Mouse (Mus musculus) lung, embryonic 15.5 days (tissue): Measurements from ENCODE around the gene Adam8. TPM values are rescaled to one million over a fixed set of nuclear protein-coding genes. Genes with fewer than 3 reads are reported as not detected.

ENCODE experiments used
- ATAC-seq: fragments of 200-750 bp; cut with Nextera tagmentation; 2 replicates; pipeline ENCODE4 v1.8.0; 2017; ENCODE audit warnings: moderate number of reproducible peaks, borderline replicate concordance; ENCODE audit not compliant: low FRiP score, low TSS enrichment; ENCODE audit errors: extremely low read depth
- H3K27ac ChIP-seq: fragments of 300-500 bp; sonication (generic); 2 replicates; pipeline ENCODE4 v1.5.1; 2015; ENCODE audit warnings: moderate library complexity, mild to moderate bottlenecking, inconsistent platforms
- H3K27me3 ChIP-seq: fragments of 300-500 bp; sonication (generic); 2 replicates; pipeline ENCODE4 v1.6.1; 2015; ENCODE audit warnings: inconsistent platforms
- H3K36me3 ChIP-seq: fragments of 300-500 bp; sonication (generic); 2 replicates; pipeline ENCODE4 v1.6.1; 2015; ENCODE audit warnings: inconsistent platforms
- H3K4me1 ChIP-seq: fragments of 300-500 bp; sonication (generic); 2 replicates; pipeline ENCODE4 v1.6.1; 2015; ENCODE audit warnings: inconsistent platforms
- H3K4me2 ChIP-seq: fragments of 300-500 bp; sonication (generic); 2 replicates; pipeline ENCODE4 v1.6.1; 2015; ENCODE audit warnings: inconsistent platforms, mild to moderate bottlenecking, moderate library complexity
- H3K4me3 ChIP-seq: fragments of 300-500 bp; sonication (generic); 2 replicates; pipeline ENCODE4 v1.5.1; 2015; ENCODE audit warnings: mild to moderate bottlenecking, inconsistent platforms
- H3K9ac ChIP-seq: fragments of 300-500 bp; sonication (generic); 2 replicates; pipeline ENCODE4 v1.6.1; 2015; ENCODE audit warnings: inconsistent platforms
- H3K9me3 ChIP-seq: fragments of 300-500 bp; sonication (generic); 2 replicates; pipeline ENCODE4 v1.6.1; 2016; ENCODE audit warnings: inconsistent platforms
- WGBS: fragments of 180-500 bp; shearing (Covaris S2); methylation state at CpG from one replicate; pipeline ENCODE4 v1.1.7; 2015; 5-methylcytosine and 5-hydroxymethylcytosine counted together
- polyA plus RNA-seq: library from polyadenylated mRNA; unstranded; fragments of >200 nt; fragmentation: Nextera tagmentation; extraction: Ambion mirVana; gene quantifications from 2 replicates; pipeline ENCODE4 v1.2.1, GENCODE M21; 2015

Adam8 gene
- polyA plus RNA-seq, 1 experiment from 2014 or later, result 1.8 TPM

DNA sequence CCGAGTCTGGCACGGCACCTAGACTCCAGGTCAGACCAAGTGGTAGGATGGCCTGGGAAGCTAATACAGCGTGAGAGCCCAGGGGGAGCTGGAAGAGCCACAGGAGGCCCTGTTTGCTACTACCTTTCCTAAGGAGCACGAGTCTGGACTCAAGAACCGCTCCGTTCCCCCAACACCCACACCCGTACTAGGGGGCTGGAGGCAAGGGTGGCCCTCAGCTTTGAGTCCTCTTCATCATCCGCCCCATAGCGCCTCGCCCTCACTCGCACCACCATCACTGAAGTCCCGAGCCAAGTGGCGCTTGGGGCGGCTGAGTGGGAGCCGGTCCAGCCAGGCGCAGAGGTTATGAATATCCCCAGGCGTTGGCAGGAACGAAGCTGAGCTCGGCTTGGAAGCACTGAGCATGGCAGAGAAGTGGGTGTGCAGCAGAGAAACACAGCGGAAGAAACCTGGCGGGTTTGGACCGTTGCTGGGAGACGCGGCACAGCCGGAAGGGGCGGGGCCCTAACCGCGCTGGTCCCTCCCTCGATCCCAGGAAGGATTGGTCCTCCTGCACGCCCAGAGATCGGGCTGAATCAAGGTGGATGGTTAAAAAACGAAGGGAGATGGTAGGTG lies 14.0 kb downstream of the Adam8 start, which contains the start of gene 6430531B16Rik:
Gene 6430531B16Rik (minus strand): TSS at position 478 of the 615 bp plus-strand sequence.
- Histone ChIP-seq H3K9ac (peak within 1 kb of the TSS; percentile 37; the same call in 1 of the 2 replicates), H3K4me3 (peak within 1 kb of the TSS; percentile 51), H3K9me3 (no peaks in the 10 kb centered on the region), H3K27ac (no peak within 1 kb of the TSS), H3K4me1 (peaks cover 12% of the 10 kb centered on the region; the same call in 1 of the 2 replicates), H3K4me2 (peak within 1 kb of the TSS; percentile 81), H3K27me3 (no peaks in the 10 kb centered on the region), H3K36me3 (no peaks in the 10 kb centered on the region)
- WGBS, result 3% methylated on average over 32 of the region's 32 CpGs
- ATAC-seq, result peak; percentile 87

DNA sequence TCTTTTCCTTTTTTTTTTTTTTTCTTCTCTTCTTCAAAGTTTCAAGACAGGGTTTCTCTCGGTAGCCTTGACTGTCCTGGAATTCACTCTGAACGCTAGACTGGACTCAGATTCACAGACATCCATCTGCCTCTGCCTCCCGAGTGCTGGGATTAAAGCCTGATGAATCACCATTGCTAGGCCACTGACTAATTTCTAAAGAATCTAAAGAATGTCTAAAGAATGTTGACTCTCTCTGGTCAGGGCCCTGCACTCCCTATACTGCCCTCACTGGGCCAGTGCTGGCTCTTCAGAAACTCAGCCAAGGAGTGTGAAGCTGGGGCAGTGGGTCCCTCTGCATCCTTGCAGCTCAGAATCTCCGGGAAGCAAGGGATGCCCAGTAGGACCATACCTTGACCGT lies 16.9 kb downstream of the Adam8 start:
- ATAC-seq, result no peak

DNA sequence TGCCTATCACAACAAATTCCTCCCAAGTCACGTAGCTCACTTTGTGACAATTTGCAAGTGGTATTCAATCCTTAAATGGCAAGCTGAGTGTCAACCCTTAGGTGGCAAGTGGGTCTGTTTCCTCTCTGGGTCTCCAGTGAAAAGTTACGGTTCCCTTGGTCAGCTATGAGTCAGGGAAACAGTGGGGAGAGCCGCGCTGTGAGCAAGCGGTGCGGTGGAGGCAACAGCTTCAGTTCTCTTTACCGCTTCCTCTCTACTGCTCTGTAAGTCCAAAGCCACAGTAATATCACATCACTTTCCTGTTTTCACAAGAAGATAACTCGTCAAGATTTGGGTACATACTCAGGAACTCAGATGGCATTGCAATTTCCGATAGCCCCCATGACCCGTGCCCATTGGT lies 18.1 kb downstream of the Adam8 start:
- H3K27ac ChIP-seq, result no peak overlapping the region
- no peaks in the 10 kb centered on the region for H3K27me3 ChIP-seq
- ATAC-seq, result no peak
- peaks cover 10% of the 10 kb centered on the region; the same call in 1 of the 2 replicates for H3K4me1 ChIP-seq
- H3K9ac ChIP-seq, result no peak overlapping the region
- no peak overlapping the region for H3K4me2 ChIP-seq
- WGBS, result 88% methylated on average over 10 of the region's 10 CpGs
- no peaks in the 10 kb centered on the region for H3K36me3 ChIP-seq
- no peaks in the 10 kb centered on the region for H3K9me3 ChIP-seq
- no peak overlapping the region for H3K4me3 ChIP-seq

More for the DNA sequence above, 16.9 kb downstream of the Adam8 start:
- Histone ChIP-seq H3K4me1 (peaks cover 12% of the 10 kb centered on the region; the same call in 1 of the 2 replicates), H3K36me3 (no peaks in the 10 kb centered on the region), H3K4me3 (no peak overlapping the region), H3K9ac (no peak overlapping the region), H3K27me3 (no peaks in the 10 kb centered on the region), H3K4me2 (no peak overlapping the region), H3K9me3 (no peaks in the 10 kb centered on the region), H3K27ac (no peak overlapping the region)
- WGBS, result 43% methylated on average over 5 of the region's 5 CpGs

DNA sequence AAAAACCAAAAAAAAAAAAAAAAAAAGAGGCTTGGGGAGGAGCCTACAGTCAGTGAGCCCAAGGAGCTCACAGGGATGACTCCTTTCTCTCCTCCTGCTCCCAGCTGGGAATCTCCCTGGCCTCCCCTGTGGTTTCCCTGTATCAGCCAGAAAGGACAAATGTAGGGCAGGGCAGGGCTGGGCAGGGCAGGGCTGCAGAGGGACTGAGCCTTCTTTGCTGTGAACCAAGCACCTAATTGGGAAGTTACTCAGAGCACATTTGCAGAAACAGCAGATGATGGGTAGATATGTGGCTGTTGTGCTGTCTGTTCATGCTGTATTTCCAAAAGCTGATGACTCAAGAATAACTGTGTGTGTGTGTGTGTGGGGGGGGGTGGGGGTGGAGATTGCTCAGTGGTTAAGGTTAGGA lies 19.4 kb downstream of the Adam8 start:
- Histone ChIP-seq H3K9ac (no peak overlapping the region), H3K4me1 (no peaks in the 10 kb centered on the region), H3K4me3 (no peak overlapping the region), H3K27ac (no peak overlapping the region), H3K27me3 (no peaks in the 10 kb centered on the region), H3K4me2 (no peak overlapping the region), H3K9me3 (no peaks in the 10 kb centered on the region), H3K36me3 (no peaks in the 10 kb centered on the region)
- ATAC-seq, result no peak

DNA sequence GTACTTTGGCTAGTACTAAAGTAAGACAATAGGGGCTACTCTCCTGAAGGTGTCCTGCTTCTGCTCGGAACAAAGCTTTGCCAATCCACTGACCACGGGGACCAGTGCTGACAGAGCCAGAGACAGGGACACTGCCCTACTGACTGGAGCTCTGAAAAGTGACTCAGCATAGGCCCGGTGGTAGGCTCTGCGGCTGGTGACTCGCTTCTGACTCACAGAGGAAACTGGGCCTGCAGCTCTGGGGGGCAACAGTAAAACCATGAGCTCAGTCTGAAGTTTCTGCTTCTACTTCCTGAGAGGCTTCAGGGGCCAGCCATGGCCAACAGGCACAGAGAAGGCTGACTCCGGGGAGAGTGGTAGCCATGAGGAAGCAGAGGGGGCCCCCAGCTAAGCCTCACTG lies 20.9 kb downstream of the Adam8 start:
- H3K27ac ChIP-seq, result no peak overlapping the region
- no peak overlapping the region for H3K4me2 ChIP-seq
- no peak for ATAC-seq
- H3K4me1 ChIP-seq, result no peaks in the 10 kb centered on the region
- H3K27me3 ChIP-seq, result no peaks in the 10 kb centered on the region
- 58% methylated on average over 6 of the region's 6 CpGs for WGBS
- no peak overlapping the region for H3K9ac ChIP-seq
- H3K9me3 ChIP-seq, result no peaks in the 10 kb centered on the region
- no peaks in the 10 kb centered on the region for H3K36me3 ChIP-seq
- no peak overlapping the region for H3K4me3 ChIP-seq

DNA sequence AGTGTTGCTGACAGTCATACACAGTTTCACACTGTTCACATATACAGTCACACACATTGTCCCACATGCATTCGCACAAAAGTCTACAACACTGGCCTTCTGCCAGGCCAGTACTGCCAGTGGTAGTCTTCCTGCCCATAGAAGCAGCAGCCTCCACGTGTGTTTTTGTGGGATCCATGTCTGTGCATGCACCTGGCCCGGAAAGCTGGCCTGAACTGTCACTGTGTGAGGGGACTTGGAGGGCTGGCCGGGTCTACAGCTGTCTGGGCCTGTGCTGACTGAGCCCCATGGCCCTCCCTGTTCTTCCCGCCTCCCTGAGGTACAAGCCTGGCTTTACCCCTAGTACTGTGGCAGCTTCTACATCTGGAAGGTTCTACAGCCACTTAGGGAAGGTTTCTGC lies 21.4 kb downstream of the Adam8 start:
- Histone ChIP-seq H3K4me3 (no peak overlapping the region), H3K27ac (no peak overlapping the region), H3K9me3 (no peaks in the 10 kb centered on the region), H3K9ac (no peak overlapping the region), H3K27me3 (no peaks in the 10 kb centered on the region), H3K4me2 (no peak overlapping the region), H3K4me1 (no peaks in the 10 kb centered on the region), H3K36me3 (no peaks in the 10 kb centered on the region)
- no peak for ATAC-seq
- WGBS, result 65% methylated on average over 5 of the region's 5 CpGs

DNA sequence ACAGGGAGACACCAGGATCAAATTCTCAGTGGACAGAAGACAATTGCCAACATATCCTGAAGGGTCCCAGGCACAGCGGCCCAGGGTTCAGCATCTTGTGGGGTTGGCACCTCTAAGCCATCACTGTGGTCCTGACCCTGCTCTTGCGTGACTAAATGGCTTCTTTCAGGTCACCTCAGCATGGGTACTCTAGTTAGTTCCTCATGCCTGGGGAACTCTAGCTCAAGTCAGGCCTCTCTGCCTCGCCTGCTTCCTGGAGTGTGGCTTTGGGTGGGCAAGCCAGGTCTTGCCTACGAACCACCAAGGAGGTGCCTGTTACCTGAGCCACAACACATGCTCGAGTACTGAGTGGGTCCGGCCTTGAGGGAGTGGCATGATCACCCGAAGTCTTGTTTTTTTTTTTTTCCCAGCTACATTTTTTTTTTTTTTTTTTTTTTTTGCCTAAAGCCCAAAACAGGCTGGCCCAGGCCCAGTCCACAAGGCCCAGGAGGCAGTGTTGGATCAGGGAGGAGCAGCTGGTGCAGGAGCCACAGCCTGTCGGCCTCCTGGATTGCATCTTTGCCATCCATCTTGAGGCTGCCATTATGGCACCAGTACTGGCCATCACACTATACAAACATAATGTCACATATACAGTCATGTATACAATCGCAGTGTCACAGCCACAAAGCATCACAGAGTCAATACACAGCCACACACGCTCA lies 22.0 kb downstream of the Adam8 start:
- no peak overlapping the region for H3K27ac ChIP-seq
- 76% methylated on average over 10 of the region's 10 CpGs for WGBS
- H3K27me3 ChIP-seq, result no peaks in the 10 kb centered on the region
- no peaks in the 10 kb centered on the region for H3K4me1 ChIP-seq
- H3K9ac ChIP-seq, result no peak overlapping the region
- H3K4me3 ChIP-seq, result no peak overlapping the region
- no peak for ATAC-seq
- H3K36me3 ChIP-seq, result no peaks in the 10 kb centered on the region
- H3K4me2 ChIP-seq, result no peak overlapping the region
- H3K9me3 ChIP-seq, result no peaks in the 10 kb centered on the region

DNA sequence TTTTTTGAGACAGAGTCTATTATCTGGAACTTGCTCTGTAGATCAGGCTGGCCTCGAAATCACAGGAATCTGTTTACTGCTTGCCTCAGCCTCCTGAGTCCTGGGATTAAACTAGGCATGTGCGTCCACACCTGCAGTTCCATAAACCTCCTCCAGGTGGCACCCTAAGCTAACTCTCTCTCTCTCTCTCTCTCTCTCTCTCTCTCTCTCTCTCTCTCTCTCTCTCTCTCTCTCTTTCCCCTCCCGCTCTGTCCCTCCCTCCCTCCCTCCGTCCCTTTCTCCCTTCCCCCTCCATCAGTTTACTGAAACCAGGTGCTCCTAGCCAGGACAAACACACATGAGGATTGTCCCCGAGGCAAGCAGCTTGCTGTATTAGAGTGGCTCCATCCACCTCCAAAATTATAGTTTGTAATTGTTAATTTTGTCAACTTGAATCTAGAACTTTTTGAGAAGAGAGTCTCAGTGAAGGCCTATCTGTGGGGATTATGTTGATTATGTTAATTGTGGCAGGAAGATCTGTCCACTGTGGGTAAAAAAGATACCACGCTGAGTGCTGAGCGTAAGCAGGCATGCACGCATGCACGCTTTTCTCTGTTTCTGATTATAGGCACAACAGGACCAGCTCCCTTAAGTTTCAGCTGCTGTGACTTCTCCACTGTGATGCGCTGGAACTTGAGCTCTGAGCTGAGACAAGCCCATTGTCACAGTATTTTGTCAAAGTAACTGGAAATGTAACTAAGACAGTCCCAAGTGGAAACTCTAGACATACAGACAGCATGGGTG lies 22.8 kb downstream of the Adam8 start:
- Histone ChIP-seq H3K9me3 (no peaks in the 10 kb centered on the region), H3K36me3 (no peaks in the 10 kb centered on the region), H3K27me3 (no peaks in the 10 kb centered on the region), H3K4me1 (no peaks in the 10 kb centered on the region), H3K4me2 (no peak overlapping the region), H3K4me3 (no peak overlapping the region), H3K27ac (no peak overlapping the region), H3K9ac (no peak overlapping the region)
- WGBS, result 43% methylated on average over 10 of the region's 10 CpGs
- ATAC-seq, result no peak

DNA sequence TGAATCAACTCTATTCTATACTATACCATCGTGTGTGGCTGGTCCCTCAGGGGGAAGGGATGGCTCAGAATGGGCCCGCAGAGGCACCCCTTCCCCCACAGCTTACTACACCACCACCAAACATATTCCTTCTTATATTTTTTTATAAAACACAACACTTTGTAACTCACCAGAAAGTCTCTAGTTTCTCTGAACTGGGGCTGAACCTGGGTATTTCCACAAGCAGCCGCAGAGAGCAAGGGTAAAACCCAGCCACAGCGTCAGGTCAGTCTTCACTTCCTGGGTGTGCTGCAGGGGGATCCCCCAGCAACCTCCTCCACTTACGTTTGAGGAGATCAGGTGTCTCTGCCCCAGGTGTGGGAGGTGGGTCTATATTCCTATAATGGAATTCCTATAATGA lies 23.9 kb downstream of the Adam8 start:
- Histone ChIP-seq H3K36me3 (no peaks in the 10 kb centered on the region), H3K4me2 (no peak overlapping the region), H3K9me3 (no peaks in the 10 kb centered on the region), H3K27ac (no peak overlapping the region), H3K27me3 (no peaks in the 10 kb centered on the region), H3K9ac (no peak overlapping the region), H3K4me1 (no peaks in the 10 kb centered on the region), H3K4me3 (no peak overlapping the region)
- WGBS, result 53% methylated on average over 5 of the region's 5 CpGs
- no peak for ATAC-seq

DNA sequence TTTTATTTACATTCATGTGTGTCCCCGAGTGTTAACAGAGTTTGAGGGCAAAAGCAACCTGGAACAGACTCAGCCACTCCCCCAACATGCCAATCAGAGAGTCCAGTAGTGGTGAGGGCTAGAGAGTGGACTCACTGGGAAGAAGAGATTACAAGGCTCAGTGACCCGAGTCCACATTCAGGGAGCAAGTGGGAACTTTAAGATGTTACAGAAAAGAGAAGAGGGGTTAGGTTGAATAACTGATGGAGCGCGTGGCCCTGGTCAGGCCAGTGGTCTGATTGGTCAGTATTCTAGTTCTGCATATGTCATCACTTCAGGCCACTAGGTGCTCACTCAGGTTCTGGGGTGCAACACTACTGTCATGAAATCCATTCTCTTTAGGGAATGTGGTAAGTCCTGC lies 25.2 kb downstream of the Adam8 start:
- Histone ChIP-seq H3K36me3 (no peaks in the 10 kb centered on the region), H3K27ac (no peak overlapping the region), H3K9me3 (no peaks in the 10 kb centered on the region), H3K4me3 (no peak overlapping the region), H3K4me2 (no peak overlapping the region), H3K27me3 (no peaks in the 10 kb centered on the region), H3K4me1 (no peaks in the 10 kb centered on the region), H3K9ac (no peak overlapping the region)
- ATAC-seq, result no peak
- 26% methylated on average over 4 of the region's 4 CpGs for WGBS

DNA sequence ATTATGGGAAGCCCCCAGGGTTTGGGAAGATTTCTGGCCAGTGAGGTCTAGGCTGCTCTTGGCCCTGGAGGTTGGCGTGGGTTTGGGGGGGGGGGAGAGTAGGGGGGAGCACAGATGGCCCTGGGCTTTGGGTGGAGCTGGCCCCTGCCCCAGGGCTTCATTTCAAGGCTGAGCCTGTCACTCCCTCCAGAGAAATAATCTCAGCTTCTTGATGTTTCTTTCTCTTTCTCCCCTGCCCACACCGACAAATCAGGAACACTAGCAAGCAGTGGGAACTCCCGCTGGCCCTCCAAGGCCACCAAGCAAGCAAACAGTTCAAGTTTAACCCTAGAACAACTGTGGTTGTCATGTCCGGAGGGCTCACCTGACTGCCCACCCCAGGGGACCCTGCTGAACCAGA lies 28.5 kb downstream of the Adam8 start:
- Histone ChIP-seq H3K9ac (no peak overlapping the region), H3K4me2 (no peak overlapping the region), H3K27ac (no peak overlapping the region), H3K9me3 (no peaks in the 10 kb centered on the region), H3K27me3 (no peaks in the 10 kb centered on the region), H3K36me3 (no peaks in the 10 kb centered on the region), H3K4me1 (no peaks in the 10 kb centered on the region), H3K4me3 (no peak overlapping the region)
- ATAC-seq, result no peak
- 56% methylated on average over 4 of the region's 4 CpGs for WGBS

DNA sequence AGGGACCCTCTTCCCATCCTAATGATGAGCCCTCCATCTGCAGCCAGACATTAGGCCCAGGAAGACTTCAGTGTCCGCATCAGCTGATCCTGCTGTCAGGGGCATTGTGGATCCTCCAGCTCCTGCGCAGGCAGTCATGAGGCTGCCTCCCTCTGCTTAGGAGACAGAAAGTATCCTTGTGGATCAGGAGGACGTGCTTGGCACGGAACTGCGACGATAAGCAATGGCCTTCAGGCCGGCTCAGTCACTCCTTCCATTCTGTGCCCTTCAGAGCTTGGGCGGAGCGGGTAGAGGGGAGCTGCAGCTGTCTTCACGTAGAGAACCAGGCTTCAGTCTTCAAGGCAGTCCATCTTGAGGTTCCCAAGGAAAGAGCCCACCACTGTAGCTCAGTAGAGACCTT lies 31.2 kb downstream of the Adam8 start:
- Histone ChIP-seq H3K4me2 (no peak overlapping the region), H3K27ac (no peak overlapping the region), H3K9me3 (no peaks in the 10 kb centered on the region), H3K36me3 (no peaks in the 10 kb centered on the region), H3K4me3 (no peak overlapping the region), H3K27me3 (no peaks in the 10 kb centered on the region; the same call in 1 of the 2 replicates), H3K4me1 (peaks cover 6% of the 10 kb centered on the region), H3K9ac (no peak overlapping the region)
- 79% methylated on average over 10 of the region's 10 CpGs for WGBS
- ATAC-seq, result no peak
